Mouse (Mus musculus): ENCODE data around the gene Prap1. TPM values are rescaled to one million over a fixed set of nuclear protein-coding genes. Genes with fewer than 3 reads are reported as not detected.

Gene Prap1
- polyA plus RNA-seq (2015; fragmentation: Nextera tagmentation; extraction: Ambion mirVana) = not detected in 2 replicates

- Histone ChIP-seq H3K4me1 (no peaks in the 10 kb centered on the region), H3K4me2 (no peak within 1 kb of the TSS), H3K4me3 (no peak within 1 kb of the TSS), H3K36me3 (no peaks in the 10 kb centered on the region), H3K27ac (no peak within 1 kb of the TSS), H3K9me3 (no peaks in the 10 kb centered on the region), H3K27me3 (no peaks in the 10 kb centered on the region), H3K9ac (no peak within 1 kb of the TSS)
- WGBS = 57% methylated on average over 5 of the region's 5 CpGs
- ATAC-seq (ENCODE audit: borderline replicate concordance, extremely low read depth, low FRiP score, low TSS enrichment) = no peak
Observed at GRCm38 (mm10) chr7:140092924-140093528, at the start of gene Prap1. Gene Prap1, plus strand, starts transcription at chr7:140093395.

- H3K27ac ChIP-seq = no peak overlapping the region
- H3K4me3 ChIP-seq = no peak overlapping the region
- no peak overlapping the region for H3K9ac ChIP-seq
- peaks cover 24% of the 10 kb centered on the region for H3K4me1 ChIP-seq
- ATAC-seq (ENCODE audit: borderline replicate concordance, extremely low read depth, low FRiP score, low TSS enrichment) = no peak
- no peak overlapping the region for H3K4me2 ChIP-seq
- peaks cover 65% of the 10 kb centered on the region for H3K27me3 ChIP-seq
- H3K9me3 ChIP-seq = no peaks in the 10 kb centered on the region
- WGBS = 65% methylated on average over 4 of the region's 4 CpGs
- H3K36me3 ChIP-seq = peaks cover 6% of the 10 kb centered on the region
Observed at GRCm38 (mm10) chr7:140045546-140045945, 47.6 kb upstream of the Prap1 start.

- H3K27ac ChIP-seq = no peak overlapping the region
- WGBS = 2% methylated on average over 33 of the region's 33 CpGs
- H3K9ac ChIP-seq = peak overlapping the region; percentile 14; the same call in 1 of the 2 replicates
- no peaks in the 10 kb centered on the region for H3K36me3 ChIP-seq
- peaks cover 88% of the 10 kb centered on the region for H3K27me3 ChIP-seq
- no peaks in the 10 kb centered on the region for H3K9me3 ChIP-seq
- peak overlapping the region; percentile 82 for H3K4me2 ChIP-seq
- peak overlapping the region; percentile 41 for H3K4me3 ChIP-seq
- H3K4me1 ChIP-seq = peaks cover 24% of the 10 kb centered on the region
- ATAC-seq (ENCODE audit: borderline replicate concordance, extremely low read depth, low FRiP score, low TSS enrichment) = no peak
Observed at GRCm38 (mm10) chr7:140047811-140048311, 45.3 kb upstream of the Prap1 start.

GRCm38 (mm10) chr7:140048361-140049114, 44.7 kb upstream of the Prap1 start, which contains the start of gene Msx3:
Gene Msx3, minus strand, starts transcription at chr7:140049089.
- 1% methylated on average over 56 of the region's 56 CpGs for WGBS
- peak within 1 kb of the TSS; percentile 14; the same call in 1 of the 2 replicates for H3K9ac ChIP-seq
- no peaks in the 10 kb centered on the region for H3K36me3 ChIP-seq
- no peaks in the 10 kb centered on the region for H3K9me3 ChIP-seq
- peak within 1 kb of the TSS; percentile 82 for H3K4me2 ChIP-seq
- peaks cover 24% of the 10 kb centered on the region for H3K4me1 ChIP-seq
- no peak within 1 kb of the TSS for H3K27ac ChIP-seq
- H3K4me3 ChIP-seq = peak within 1 kb of the TSS; percentile 41
- peaks cover 94% of the 10 kb centered on the region for H3K27me3 ChIP-seq
- peak; percentile 11; the same call in 1 of the 2 replicates for ATAC-seq (ENCODE audit: borderline replicate concordance, extremely low read depth, low FRiP score, low TSS enrichment)

- Histone ChIP-seq H3K9ac (no peak overlapping the region), H3K36me3 (no peaks in the 10 kb centered on the region), H3K4me2 (peak overlapping the region; percentile 82), H3K27ac (no peak overlapping the region), H3K4me3 (peak overlapping the region; percentile 41), H3K4me1 (peaks cover 24% of the 10 kb centered on the region), H3K27me3 (peaks cover 96% of the 10 kb centered on the region), H3K9me3 (no peaks in the 10 kb centered on the region)
- ATAC-seq (ENCODE audit: borderline replicate concordance, extremely low read depth, low FRiP score, low TSS enrichment) = peak; percentile 53; the same call in 1 of the 2 replicates
- WGBS = under 1% methylated on average over 34 of the region's 34 CpGs
Observed at GRCm38 (mm10) chr7:140049115-140049689, 44.0 kb upstream of the Prap1 start.

GRCm38 (mm10) chr7:140054124-140054523, 39.1 kb upstream of the Prap1 start:
- H3K9me3 ChIP-seq = no peaks in the 10 kb centered on the region
- peaks cover 10% of the 10 kb centered on the region for H3K4me1 ChIP-seq
- peaks cover 93% of the 10 kb centered on the region for H3K27me3 ChIP-seq
- H3K4me3 ChIP-seq = no peak overlapping the region
- 71% methylated on average over 4 of the region's 4 CpGs for WGBS
- ATAC-seq (ENCODE audit: borderline replicate concordance, extremely low read depth, low FRiP score, low TSS enrichment) = no peak
- no peak overlapping the region for H3K9ac ChIP-seq
- no peak overlapping the region for H3K27ac ChIP-seq
- H3K36me3 ChIP-seq = no peaks in the 10 kb centered on the region
- H3K4me2 ChIP-seq = no peak overlapping the region

- 0 out of 2 replicates have a peak overlapping the region, but pooled peaks have one; percentile 4 for H3K9ac ChIP-seq
- H3K27me3 ChIP-seq = peaks cover 93% of the 10 kb centered on the region
- H3K4me2 ChIP-seq = peak overlapping the region; percentile 73
- H3K9me3 ChIP-seq = no peaks in the 10 kb centered on the region
- H3K36me3 ChIP-seq = no peaks in the 10 kb centered on the region
- WGBS = 3% methylated on average over 53 of the region's 53 CpGs
- H3K4me1 ChIP-seq = peaks cover 12% of the 10 kb centered on the region
- ATAC-seq (ENCODE audit: borderline replicate concordance, extremely low read depth, low FRiP score, low TSS enrichment) = peak; percentile 40; the same call in 1 of the 2 replicates
- peak overlapping the region; percentile 41 for H3K4me3 ChIP-seq
- no peak overlapping the region for H3K27ac ChIP-seq
Observed at GRCm38 (mm10) chr7:140057413-140058407, 35.5 kb upstream of the Prap1 start.

GRCm38 (mm10) chr7:140058528-140058927, 34.7 kb upstream of the Prap1 start:
- Histone ChIP-seq H3K36me3 (no peaks in the 10 kb centered on the region), H3K9me3 (no peaks in the 10 kb centered on the region), H3K4me2 (peak overlapping the region; percentile 73), H3K9ac (0 out of 2 replicates have a peak overlapping the region, but pooled peaks have one; percentile 4), H3K4me3 (peak overlapping the region; percentile 41), H3K27ac (no peak overlapping the region), H3K4me1 (peaks cover 12% of the 10 kb centered on the region), H3K27me3 (peaks cover 92% of the 10 kb centered on the region)
- WGBS = 25% methylated on average over 7 of the region's 7 CpGs
- ATAC-seq (ENCODE audit: borderline replicate concordance, extremely low read depth, low FRiP score, low TSS enrichment) = no peak

GRCm38 (mm10) chr7:140059601-140060000, 33.6 kb upstream of the Prap1 start:
- H3K9me3 ChIP-seq = no peaks in the 10 kb centered on the region
- no peak overlapping the region for H3K4me2 ChIP-seq
- H3K4me1 ChIP-seq = peaks cover 12% of the 10 kb centered on the region
- no peaks in the 10 kb centered on the region for H3K36me3 ChIP-seq
- no peak overlapping the region for H3K27ac ChIP-seq
- WGBS = 36% methylated on average over 4 of the region's 4 CpGs
- H3K9ac ChIP-seq = no peak overlapping the region
- H3K27me3 ChIP-seq = peaks cover 96% of the 10 kb centered on the region
- no peak for ATAC-seq (ENCODE audit: borderline replicate concordance, extremely low read depth, low FRiP score, low TSS enrichment)
- H3K4me3 ChIP-seq = no peak overlapping the region

GRCm38 (mm10) chr7:140060936-140061831, 32.0 kb upstream of the Prap1 start:
- H3K4me3 ChIP-seq = peak overlapping the region; percentile 36
- ATAC-seq (ENCODE audit: borderline replicate concordance, extremely low read depth, low FRiP score, low TSS enrichment) = 0 out of 2 replicates have a peak, but pooled peaks have one; percentile 12
- peak overlapping the region; percentile 62 for H3K4me2 ChIP-seq
- H3K9me3 ChIP-seq = no peaks in the 10 kb centered on the region
- no peak overlapping the region for H3K9ac ChIP-seq
- no peaks in the 10 kb centered on the region for H3K36me3 ChIP-seq
- peaks cover 97% of the 10 kb centered on the region for H3K27me3 ChIP-seq
- WGBS = under 1% methylated on average over 47 of the region's 47 CpGs
- H3K27ac ChIP-seq = no peak overlapping the region
- peaks cover 12% of the 10 kb centered on the region for H3K4me1 ChIP-seq

All from lung, embryonic 15.5 days (tissue).